9 mouse cellular contexts compared by ENCODE assay signal in the genomic region with DNA sequence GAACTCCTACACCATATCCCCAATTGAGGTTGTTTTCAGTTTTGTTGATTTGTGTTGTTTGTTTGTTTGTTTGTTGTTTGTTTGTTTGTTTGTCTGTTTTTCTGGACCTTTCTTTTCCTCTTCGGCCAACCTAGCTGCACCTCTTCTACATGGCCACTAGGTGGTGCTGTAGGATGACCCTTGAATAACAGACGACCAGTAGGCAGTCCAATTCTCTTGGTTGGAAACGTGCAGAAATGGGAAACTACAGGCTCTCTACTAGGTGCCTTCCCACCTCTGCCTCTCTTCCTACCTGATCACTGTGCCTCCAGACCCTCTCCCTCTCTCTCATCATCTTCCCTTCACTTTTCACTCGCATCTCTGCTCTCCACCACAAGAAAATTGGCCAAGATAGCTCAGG. TPM values are rescaled to one million over a fixed set of nuclear protein-coding genes. Genes with fewer than 3 reads are reported as not detected.
DNase-seq lines count a peak whose midpoint lies in the region; ATAC-seq and TF ChIP-seq lines count a peak whose summit lies in the region.
"Had no signal": no experiment of that assay in that cellular context is flagged by ENCODE, and none has a peak within 500 bp of the region (broad histone marks: within the 10 kb centered on the region; RNA-seq: fewer than 3 reads in every experiment).

No protein-coding gene starts in this region.

- ATAC-seq in midbrain, postnatal 0 days (ENCODE audit: low FRiP score) = peak; percentile 69
- no peak for ATAC-seq in inflammation-experienced regulatory T-cells, adult 6 months

- H3K9ac ChIP-seq in MEL (ENCODE audit: control insufficient read depth, low read depth, low read length, poor library complexity, severe bottlenecking) = no peak overlapping the region
- no peak overlapping the region for H3K9ac ChIP-seq in midbrain, postnatal 0 days (replicated peaks; ENCODE audit: low read length, poor library complexity, severe bottlenecking)

- no peak overlapping the region for H3K4me2 ChIP-seq in midbrain, postnatal 0 days (ENCODE audit: low read depth, low read length, poor library complexity, severe bottlenecking)

- H3K27ac ChIP-seq in layer of hippocampus, adult 2 months = peak overlapping the region; percentile 44; the same call in 1 of the 2 replicates
- H3K27ac ChIP-seq in MEL (ENCODE audit: control insufficient read depth, low read depth, low read length) = no peak overlapping the region
- no peak overlapping the region for H3K27ac ChIP-seq in cerebellum, adult 2 months (ENCODE audit: insufficient read depth, low read length)
- H3K27ac ChIP-seq in midbrain, postnatal 0 days (ENCODE audit: low read depth, low read length) = no peak overlapping the region

- no peak for TF ChIP-seq EP300 in MEL (IDR thresholded peaks at IDR 0.05; ENCODE audit: low read depth in 1 of 2, low read length in 2 of 2)

- H3K4me3 ChIP-seq in layer of hippocampus, adult 2 months = no peak overlapping the region
- H3K4me3 ChIP-seq in MEL (ENCODE audit: control insufficient read depth in 1 of 2, insufficient read depth in 1 of 2, low read depth in 2 of 2, low read length in 2 of 2) = no peak overlapping the region
- H3K4me3 ChIP-seq in cerebellum, adult 2 months (replicated peaks; ENCODE audit: insufficient read depth, low read depth, low read length) = no peak overlapping the region
- no peak overlapping the region for H3K4me3 ChIP-seq in midbrain, postnatal 0 days (ENCODE audit: low read depth, low read length)
- H3K4me3 ChIP-seq: erythroblast, embryonic 14.5 days had no signal

- H3K4me1 ChIP-seq in MEL (ENCODE audit: control insufficient read depth in 1 of 2, insufficient read depth in 2 of 2, low read length in 2 of 2) = no peaks in the 10 kb centered on the region
- peaks cover 34% of the 10 kb centered on the region for H3K4me1 ChIP-seq in cerebellum, adult 2 months (ENCODE audit: control insufficient read depth, insufficient read depth, low read length)
- H3K4me1 ChIP-seq in midbrain, postnatal 0 days (ENCODE audit: insufficient read depth, low read length) = no peaks in the 10 kb centered on the region

- H3K27me3 ChIP-seq in MEL (ENCODE audit: control insufficient read depth in 1 of 2, insufficient read depth in 2 of 2, low read length in 2 of 2) = no peaks in the 10 kb centered on the region
- H3K27me3 ChIP-seq in cerebellum, adult 2 months (ENCODE audit: control insufficient read depth, insufficient read depth, low read length) = no peaks in the 10 kb centered on the region
- H3K27me3 ChIP-seq in midbrain, postnatal 0 days (ENCODE audit: insufficient read depth, low read length) = no peaks in the 10 kb centered on the region

- no peaks in the 10 kb centered on the region for H3K36me3 ChIP-seq in MEL (ENCODE audit: control insufficient read depth in 1 of 2, insufficient read depth in 2 of 2, low read length in 2 of 2)
- H3K36me3 ChIP-seq in midbrain, postnatal 0 days (ENCODE audit: insufficient read depth, low read length) = no peaks in the 10 kb centered on the region

- H3K79me2 ChIP-seq in MEL (ENCODE audit: control insufficient read depth, insufficient read depth, low read length, poor library complexity) = no peaks in the 10 kb centered on the region

- WGBS in cerebellum, adult 2 months = 4% methylated on average over 4 of the region's 4 CpGs
- 5% methylated on average over 4 of the region's 4 CpGs for WGBS in midbrain, postnatal 0 days

- TF ChIP-seq RAD21 in MEL (IDR thresholded peaks at IDR 0.05; ENCODE audit: low read depth, low read length) = peak; percentile 43

- peak; percentile 95 for TF ChIP-seq CTCF in layer of hippocampus, adult 2 months (conservative IDR thresholded peaks at IDR 0.05)
- TF ChIP-seq CTCF in MEL (IDR thresholded peaks at IDR 0.05 in 2 of 3, conservative IDR thresholded peaks at IDR 0.05 in 1 of 3; ENCODE audit: control insufficient read depth in 1 of 3, insufficient read depth in 1 of 3, low read depth in 2 of 3, low read length in 3 of 3, poor library complexity in 1 of 3, severe bottlenecking in 1 of 3) = peak; percentile 57 to 69 (median 64)
- peak; percentile 94 for TF ChIP-seq CTCF in cerebellum, adult 2 months (IDR thresholded peaks at IDR 0.05; ENCODE audit: borderline replicate concordance, insufficient read depth, low read depth, low read length)
- peak; percentile 96 for TF ChIP-seq CTCF in midbrain, postnatal 0 days (IDR thresholded peaks at IDR 0.05)

- no peak for TF ChIP-seq POLR2A in MEL (IDR thresholded peaks at IDR 0.05; ENCODE audit: control insufficient read depth in 1 of 2, insufficient read depth in 1 of 2, low read depth in 1 of 2, low read length in 2 of 2, poor library complexity in 1 of 2)
- TF ChIP-seq POLR2A in cerebellum, adult 2 months (IDR thresholded peaks at IDR 0.05; ENCODE audit: borderline replicate concordance, insufficient read depth, low read length) = no peak

- no peaks in the 10 kb centered on the region for H3K9me3 ChIP-seq in MEL (replicated peaks; ENCODE audit: insufficient read depth, low read length)
- H3K9me3 ChIP-seq in midbrain, postnatal 0 days (ENCODE audit: low read length) = no peaks in the 10 kb centered on the region

- DNase-seq in layer of hippocampus, adult 2 months (ENCODE audit: low spot score in 2 of 2) = peak; percentile 34 to 73
- DNase-seq in layer of hippocampus, adult 9-11 months = no peak
- peak; percentile 35 for DNase-seq in MEL (ENCODE audit: low read depth, low spot score)
- DNase-seq in cerebellum, adult 2 months = peak; percentile 71 to 72
- peak; percentile 60 for DNase-seq in forelimb bud, embryonic 11.5 days (ENCODE audit: low read depth, low spot score)
- peak; percentile 36 to 62 for DNase-seq in layer of hippocampus, postnatal 25 days (ENCODE audit: extremely low spot score in 1 of 2, low spot score in 1 of 2)
- peak; percentile 70 for DNase-seq in midbrain, postnatal 0 days (ENCODE audit: low spot score)

TF ChIP-seq in MEL, 35 proteins besides CTCF, POLR2A, EP300 and RAD21:
- TF ChIP-seq SMC3 (IDR thresholded peaks at IDR 0.05; ENCODE audit: low read depth, low read length) = peak; percentile 46
- no peak for TF ChIP-seq ZNF384 (IDR thresholded peaks at IDR 0.05; ENCODE audit: low read depth, low read length)
- TF ChIP-seq NRF1 (IDR thresholded peaks at IDR 0.05; ENCODE audit: insufficient read depth, low read depth, low read length, poor library complexity, severe bottlenecking) = no peak
- no peak for TF ChIP-seq TCF12 (IDR thresholded peaks at IDR 0.05; ENCODE audit: low read depth, low read length)

RNA-seq across cellular contexts. Expression of gene Kcna2, which starts 6.9 kb away (rescaled TPM):
- total RNA-seq in layer of hippocampus, adult 2 months (2021) = 10 to 100 TPM; 89.7 to 94.9 TPM
- total RNA-seq in MEL (2012; rRNA removed) = not detected in 2 replicates
- polyA plus RNA-seq in MEL (2012; ENCODE audit: insufficient read depth in 1 of 2, insufficient read length in 2 of 2, low read depth in 1 of 2, low replicate concordance in 2 of 2, missing spikeins in 1 of 2) = under 1 TPM in 1 of 2 experiments, not detected in 1; under 0.01 TPM
- polyA plus RNA-seq in cerebellum, adult 2 months (2012; rRNA removed) = 73.3 and 75.7 TPM in 2 replicates
- total RNA-seq in layer of hippocampus, postnatal 25 days (2021) = 10 to 100 TPM; 79.9 to 97.7 TPM
- 17.6 and 17.7 TPM in 2 replicates for total RNA-seq in midbrain, postnatal 0 days (2014; rRNA removed)
- 1.4 and 1.7 TPM in 2 replicates for polyA plus RNA-seq in midbrain, postnatal 0 days (2015; fragmentation: Nextera tagmentation; extraction: Ambion mirVana)
- polyA plus RNA-seq in inflammation-experienced regulatory T-cells, adult 6 months (2017; shearing (Covaris generic)) = under 1 TPM; 0.06 to 0.38 (median 0.28) TPM

RNA-seq across cellular contexts. Expression of gene Kcna3, which starts 58.1 kb away (rescaled TPM):
- total RNA-seq in layer of hippocampus, adult 2 months (2021) = 10 to 100 TPM; 21.1 to 21.4 TPM
- total RNA-seq in MEL (2012; rRNA removed) = not detected in 2 replicates
- not detected for polyA plus RNA-seq in MEL (2012; ENCODE audit: insufficient read depth in 1 of 2, insufficient read length in 2 of 2, low read depth in 1 of 2, low replicate concordance in 2 of 2, missing spikeins in 1 of 2)
- 3.3 and 3.9 TPM in 2 replicates for polyA plus RNA-seq in cerebellum, adult 2 months (2012; rRNA removed)
- total RNA-seq in layer of hippocampus, postnatal 25 days (2021) = 10 to 100 TPM; 20.3 to 22.1 TPM
- 66.1 and 74.0 TPM in 2 replicates for total RNA-seq in midbrain, postnatal 0 days (2014; rRNA removed)
- polyA plus RNA-seq in midbrain, postnatal 0 days (2015; fragmentation: Nextera tagmentation; extraction: Ambion mirVana) = 15.6 and 16.0 TPM in 2 replicates
- polyA plus RNA-seq in inflammation-experienced regulatory T-cells, adult 6 months (2017; shearing (Covaris generic)) = 10 to 100 TPM in 2 of 3 experiments, 1 to 10 TPM in 1; 9.4 to 18.5 (median 14.0) TPM
- polyA plus RNA-seq: erythroblast, embryonic 14.5 days had no signal

Comparison
In these comparisons a context has a peak if more than half of its experiments do, and no peak if none do; other contexts are left out.
1. RNA of gene Kcna2, which starts 6.9 kb away (total RNA-seq): 79.9 to 97.7 TPM in layer of hippocampus, postnatal 25 days, 89.7 to 94.9 TPM in layer of hippocampus, adult 2 months and 17.6 to 17.7 TPM in midbrain, postnatal 0 days; not detected in MEL; every median in the first group is over 10 times any median in the second.
2. RNA of gene Kcna3, which starts 58.1 kb away (total RNA-seq): 66.1 to 74.0 TPM in midbrain, postnatal 0 days, 20.3 to 22.1 TPM in layer of hippocampus, postnatal 25 days and 21.1 to 21.4 TPM in layer of hippocampus, adult 2 months; not detected in MEL; every median in the first group is over 10 times any median in the second.
3. Peak in every context shown above with its lines, with median percentiles within 50 percentile points of each other: CTCF ChIP-seq.